Mouse (Mus musculus): ENCODE measurements at regions not wholly inside any gene's neighbourhood (a gene's known extent, or its start where the extent isn't known, plus 50 kb on each side); places are given as distances from the start of the nearest gene placed in this dataset.

GRCm38 (mm10) chr14:62050941-62051340 is 241.4 kb upstream of the Rnaseh2b start:
- TF ChIP-seq GATA1 (IDR thresholded peaks at IDR 0.05; ENCODE audit: borderline replicate concordance, low read length): no peak
- no peak for TF ChIP-seq FLI1 (IDR thresholded peaks at IDR 0.05; ENCODE audit: low read length)

Data from megakaryocyte, embryonic 14.5 days (primary cell).